Mouse (Mus musculus) CH12.LX (cell line): ENCODE measurements at regions not wholly inside any gene's neighbourhood (a gene's known extent, or its start where the extent isn't known, plus 50 kb on each side); places are given as distances from the start of the nearest gene placed in this dataset.
A peak's percentile ranks its signal among the peaks of the same experiment; 100 is the strongest.

Experiments
- DNase-seq: peaks from one replicate; pipeline ENCODE4 v3.0.0-alpha.2; 2013; ENCODE audit errors: extremely low read depth
- H3K27ac ChIP-seq: 2 replicates; pipeline ENCODE4 v1.5.1; 2012; ENCODE audit warnings: low read depth, mild to moderate bottlenecking, control low read depth, moderate library complexity; ENCODE audit not compliant: insufficient read depth
- H3K27me3 ChIP-seq: replicated peaks from 2 replicates; pipeline ENCODE3; 2012; ENCODE audit warnings: inconsistent platforms
- H3K36me3 ChIP-seq, 2 experiments: replicated peaks in 1 of 2; 2 replicates each; pipeline versions ENCODE3 to v1.6.1; 2012; ENCODE audit warnings: inconsistent platforms in 1 of 2, low read length in 1 of 2, mild to moderate bottlenecking in 1 of 2, mixed read lengths in 1 of 2, moderate library complexity in 1 of 2; ENCODE audit not compliant: control insufficient read depth in 1 of 2, insufficient read depth in 1 of 2
- H3K4me1 ChIP-seq, 2 experiments: 2 replicates each; pipeline ENCODE4 v1.6.1; 2012; ENCODE audit warnings: inconsistent platforms in 1 of 2, moderate library complexity in 1 of 2; ENCODE audit not compliant: insufficient read depth in 2 of 2, control insufficient read depth in 1 of 2
- H3K4me2 ChIP-seq: 2 replicates; pipeline ENCODE4 v1.6.1; 2012; ENCODE audit warnings: low read depth, mild to moderate bottlenecking, control low read depth; ENCODE audit not compliant: poor library complexity, insufficient read depth, severe bottlenecking
- H3K4me3 ChIP-seq, 3 experiments: fragments of 150-350 bp in 1 of 3; sonication (generic) in 1 of 3; replicated peaks in 1 of 3; 2 replicates each; pipeline versions ENCODE3 to v1.5.1; 2011 to 2012; ENCODE audit warnings: low read depth in 2 of 3, low read length in 2 of 3, mild to moderate bottlenecking in 2 of 3, moderate library complexity in 2 of 3, control low read depth in 1 of 3, improper control_type of control experiment in 1 of 3, inconsistent platforms in 1 of 3, mixed read lengths in 1 of 3; ENCODE audit not compliant: poor library complexity in 1 of 3
- H3K79me2 ChIP-seq: replicated peaks from 2 replicates; pipeline ENCODE4 v1.6.1; 2012; ENCODE audit warnings: mild to moderate bottlenecking, moderate library complexity; ENCODE audit not compliant: control insufficient read depth, poor library complexity, insufficient read depth, severe bottlenecking; ENCODE audit errors: extremely low read depth
- H3K9ac ChIP-seq: 2 replicates; pipeline ENCODE4 v1.6.1; 2012; ENCODE audit warnings: low read depth, mild to moderate bottlenecking, control low read depth, moderate library complexity; ENCODE audit not compliant: insufficient read depth
- H3K9me3 ChIP-seq: replicated peaks from 2 replicates; pipeline ENCODE3; 2012; ENCODE audit warnings: low read length, inconsistent platforms, mixed read lengths
- BHLHE40 ChIP-seq: IDR thresholded peaks from 2 replicates; pipeline ENCODE4 v1.6.1; 2011; ENCODE audit warnings: mild to moderate bottlenecking, low read depth, low read length, improper control_type of control experiment
- ELF1 ChIP-seq: IDR thresholded peaks from 2 replicates; pipeline ENCODE4 v1.6.1; 2014; ENCODE audit warnings: low read depth, mild to moderate bottlenecking, inconsistent platforms, low read length, improper control_type of control experiment
- EP300 ChIP-seq: IDR thresholded peaks from 2 replicates; pipeline ENCODE4 v1.6.1; 2011; ENCODE audit warnings: low read length, improper control_type of control experiment
- ETS1 ChIP-seq: conservative IDR thresholded peaks from 2 replicates; pipeline ENCODE4 v1.6.1; 2012; ENCODE audit warnings: low read depth, mild to moderate bottlenecking, inconsistent platforms, low read length, improper control_type of control experiment, moderate library complexity
- GABPA ChIP-seq: IDR thresholded peaks from 2 replicates; pipeline ENCODE4 v1.6.1; 2012; ENCODE audit warnings: low read depth, low read length, improper control_type of control experiment, inconsistent platforms; ENCODE audit not compliant: insufficient replicate concordance
- HCFC1 ChIP-seq: IDR thresholded peaks from 2 replicates; pipeline ENCODE4 v1.6.1; 2012; ENCODE audit warnings: low read depth, mild to moderate bottlenecking, inconsistent platforms, low read length, improper control_type of control experiment
- JUN ChIP-seq: IDR thresholded peaks from 2 replicates; pipeline ENCODE4 v1.6.1; 2011; ENCODE audit warnings: low read depth, mild to moderate bottlenecking, low read length, improper control_type of control experiment, moderate library complexity; ENCODE audit not compliant: insufficient read depth
- MAZ ChIP-seq: IDR thresholded peaks from 2 replicates; pipeline ENCODE4 v1.6.1; 2012; ENCODE audit warnings: low read depth, mild to moderate bottlenecking, inconsistent platforms, low read length, improper control_type of control experiment, moderate library complexity
- MEF2A ChIP-seq: IDR thresholded peaks from 2 replicates; pipeline ENCODE4 v1.6.1; 2014; ENCODE audit warnings: low read depth, mild to moderate bottlenecking, inconsistent platforms, low read length, improper control_type of control experiment, borderline replicate concordance
- MXI1 ChIP-seq: IDR thresholded peaks from 2 replicates; pipeline ENCODE4 v1.6.1; 2011; ENCODE audit warnings: mild to moderate bottlenecking, low read depth, low read length, improper control_type of control experiment
- NELFE ChIP-seq: IDR thresholded peaks from 2 replicates; pipeline ENCODE4 v1.6.1; 2011; ENCODE audit warnings: low read depth, low read length, improper control_type of control experiment
- POLR2AphosphoS2 ChIP-seq: IDR thresholded peaks from 2 replicates; pipeline ENCODE4 v1.6.1; 2011; ENCODE audit warnings: low read depth, low read length, improper control_type of control experiment
- SIN3A ChIP-seq: IDR thresholded peaks from 2 replicates; pipeline ENCODE4 v1.6.1; 2012; ENCODE audit warnings: low read length, improper control_type of control experiment, inconsistent platforms
- SMC3 ChIP-seq: IDR thresholded peaks from 2 replicates; pipeline ENCODE4 v1.6.1; 2011; ENCODE audit warnings: low read depth, low read length, improper control_type of control experiment
- TBP ChIP-seq: conservative IDR thresholded peaks from 2 replicates; pipeline ENCODE4 v1.6.1; 2011; ENCODE audit warnings: low read depth, low read length, improper control_type of control experiment
- TCF12 ChIP-seq: IDR thresholded peaks from 2 replicates; pipeline ENCODE4 v1.6.1; 2014; ENCODE audit warnings: low read depth, mild to moderate bottlenecking, inconsistent platforms, low read length, improper control_type of control experiment
- UBTF ChIP-seq: IDR thresholded peaks from 2 replicates; pipeline ENCODE4 v1.6.1; 2012; ENCODE audit warnings: low read depth, mild to moderate bottlenecking, inconsistent platforms, low read length, improper control_type of control experiment, moderate library complexity
- ZC3H11A ChIP-seq: IDR thresholded peaks from 2 replicates; pipeline ENCODE4 v1.6.1; 2012; ENCODE audit warnings: low read depth, mild to moderate bottlenecking, inconsistent platforms, low read length, improper control_type of control experiment
- ZKSCAN1 ChIP-seq: IDR thresholded peaks from 2 replicates; pipeline ENCODE4 v1.6.1; 2012; ENCODE audit warnings: low read depth, inconsistent platforms, low read length, improper control_type of control experiment, borderline replicate concordance
- ZMIZ1 ChIP-seq: IDR thresholded peaks from 2 replicates; pipeline ENCODE4 v1.6.1; 2012; ENCODE audit warnings: low read depth, mild to moderate bottlenecking, inconsistent platforms, low read length, improper control_type of control experiment
- ZNF384 ChIP-seq: IDR thresholded peaks from 2 replicates; pipeline ENCODE4 v1.6.1; 2012; ENCODE audit warnings: low read depth, low read length, improper control_type of control experiment, inconsistent platforms
- dilution Hi-C: fragments of 300-500 bp; cut with MboI; formaldehyde crosslinking; loops from 2 replicates; pipeline ENCODE4 v1.14.3; 2020; ENCODE audit warnings: low sequenced_read_pairs; ENCODE audit not compliant: extremely low pct_unique_long_range_greater_than_20kb, extremely low pct_ligation_motif_present
- in situ Hi-C: fragments of 300-500 bp; cut with MboI; formaldehyde crosslinking; loops from 3 replicates; pipeline ENCODE4 v1.14.3; 2019; ENCODE audit warnings: low sequenced_read_pairs, low pct_ligation_motif_present, low pct_unique_long_range_greater_than_20kb, mixed read lengths

- TF ChIP-seq HCFC1 (peak; percentile 29; the same call in 1 of the 2 replicates), ZNF384 (peak; percentile 61), ZKSCAN1 (no peak), NELFE (no peak), GABPA (no peak), ELF1 (0 out of 2 replicates have a peak, but pooled peaks have one; percentile 9), ETS1 (peak; percentile 95)
Observed at GRCm38 (mm10) chr12:77138506-77139201, 99.3 kb upstream of the Fut8 start (continued).

GRCm38 (mm10) chr12:77137291-77137830 lies 100.6 kb upstream of the Fut8 start:
- DNase-seq: no peak
- TF ChIP-seq MAZ (no peak), JUN (no peak), EP300 (peak; percentile 16; the same call in 1 of the 2 replicates), MXI1 (peak; percentile 37; the same call in 1 of the 2 replicates), TCF12 (0 out of 2 replicates have a peak, but pooled peaks have one; percentile 17), SIN3A (0 out of 2 replicates have a peak, but pooled peaks have one; percentile 19), ELF1 (0 out of 2 replicates have a peak, but pooled peaks have one; percentile 10)
- TF ChIP-seq, all 38 proteins: peak for 5
- Histone ChIP-seq H3K79me2 (no peaks in the 10 kb centered on the region), H3K4me1 (peaks cover 36 to 89% of the 10 kb centered on the region in 2 experiments), H3K27me3 (no peaks in the 10 kb centered on the region), H3K9me3 (no peaks in the 10 kb centered on the region), H3K4me3 (no peak overlapping the region), H3K27ac (peak overlapping the region; percentile 70; the same call in 1 of the 2 replicates), H3K4me2 (peak overlapping the region; percentile 93; the same call in 1 of the 2 replicates), H3K36me3 (no peaks in the 10 kb centered on the region), H3K9ac (0 out of 2 replicates have a peak overlapping the region, but pooled peaks have one; percentile 29)
- in situ Hi-C loops (no loop called here), dilution Hi-C loops (no loop called here)

GRCm38 (mm10) chr12:77135661-77136060 lies 102.3 kb upstream of the Fut8 start:
- no peaks in the 10 kb centered on the region for H3K79me2 ChIP-seq
- no peak for DNase-seq
- H3K9me3 ChIP-seq: no peaks in the 10 kb centered on the region
- no peak overlapping the region for H3K27ac ChIP-seq
- dilution Hi-C loops: no loop called here
- peaks cover 36 to 92% of the 10 kb centered on the region in 2 experiments for H3K4me1 ChIP-seq
- TF ChIP-seq MEF2A: no peak
- no peak for TF ChIP-seq SMC3
- no peak for TF ChIP-seq POLR2AphosphoS2
- TF ChIP-seq TBP: no peak
- no peak for TF ChIP-seq ZNF384
- TF ChIP-seq UBTF: no peak
- TF ChIP-seq ZMIZ1: no peak
- no peak for TF ChIP-seq GABPA
- no peak for TF ChIP-seq ZC3H11A
- no peak for TF ChIP-seq BHLHE40
- H3K4me2 ChIP-seq: no peak overlapping the region
- no peak overlapping the region for H3K9ac ChIP-seq
- no peaks in the 10 kb centered on the region for H3K36me3 ChIP-seq
- H3K4me3 ChIP-seq: no peak overlapping the region
- H3K27me3 ChIP-seq: no peaks in the 10 kb centered on the region
- in situ Hi-C loops: no loop called here
